Mouse (Mus musculus) layer of hippocampus, adult 9-10 months (tissue): ENCODE measurements around the gene Ttll5.

Source experiments
- DNase-seq: peaks from one replicate; pipeline ENCODE4 v3.0.0; 2022; ENCODE audit warnings: low spot score

Gene Ttll5

GRCm38 (mm10) chr12:85969571-85969970 is 145.1 kb downstream of the Ttll5 start:
- DNase-seq = no peak

GRCm38 (mm10) chr12:85970191-85970590 is 145.7 kb downstream of the Ttll5 start:
- no peak for DNase-seq

DNA sequence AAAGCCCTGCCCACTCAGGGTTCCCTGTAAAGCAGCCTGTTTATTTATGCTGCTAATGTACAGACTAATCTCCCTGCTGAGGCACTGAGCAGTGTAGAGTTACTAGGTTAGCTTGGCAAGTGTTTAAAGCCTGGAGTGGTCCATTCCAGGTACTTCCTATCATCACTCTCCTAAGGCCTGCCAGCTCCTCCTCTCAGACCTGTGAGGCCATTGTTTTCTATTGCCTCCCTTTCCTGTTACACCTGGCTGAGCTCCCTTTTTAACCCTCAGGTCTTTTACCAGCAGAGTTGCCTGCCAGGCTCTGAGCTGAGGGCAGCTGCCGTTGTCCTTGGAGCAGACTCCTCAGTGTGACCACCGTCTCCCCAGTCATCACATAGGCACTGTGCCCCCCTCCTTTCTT is 146.3 kb downstream of the Ttll5 start:
- DNase-seq = no peak

- no peak for DNase-seq
These were observed 147.2 kb downstream of the Ttll5 start for GRCm38 (mm10) chr12:85971655-85972054.

DNA sequence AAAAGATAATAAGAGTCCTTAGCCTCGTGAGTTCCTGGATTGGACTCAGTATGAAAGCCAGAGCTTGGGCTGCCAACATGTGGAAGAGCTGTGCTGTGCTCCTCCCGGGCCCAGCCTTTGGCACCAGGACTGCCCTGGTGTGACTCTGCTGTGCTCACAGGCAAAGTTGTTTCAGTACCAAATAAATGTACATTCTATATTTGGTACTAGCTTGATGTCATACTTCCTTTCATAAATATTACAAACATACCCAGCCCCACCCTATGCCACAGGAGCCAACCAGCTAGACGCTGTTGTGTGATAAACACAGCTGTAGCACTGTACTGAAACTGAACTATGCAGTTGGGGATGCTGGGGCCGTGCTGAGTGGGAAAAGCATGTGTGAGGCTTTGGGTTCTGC is 149.1 kb downstream of the Ttll5 start:
- DNase-seq = no peak

DNA sequence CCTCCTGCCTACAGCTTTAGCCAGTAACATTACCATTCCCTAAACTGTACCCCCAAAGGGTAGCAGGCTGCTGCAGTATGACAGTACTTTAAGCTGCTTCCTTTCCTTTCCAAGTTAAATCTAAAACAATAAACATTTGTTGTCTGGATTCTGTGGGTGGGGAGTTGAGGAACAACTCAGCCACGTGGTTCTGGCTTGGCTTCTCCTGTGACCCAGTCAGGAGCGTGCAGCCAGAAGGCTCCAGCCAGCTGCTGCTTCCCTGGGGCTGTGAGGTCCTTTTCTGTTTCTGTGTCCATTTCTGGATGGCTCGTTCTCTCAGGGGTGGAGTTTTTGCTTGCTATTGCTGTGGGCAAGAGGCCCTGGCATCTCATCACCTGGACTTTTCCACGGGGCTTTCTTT is 149.6 kb downstream of the Ttll5 start:
- DNase-seq = no peak

- no peak for DNase-seq
These were observed 155.5 kb downstream of the Ttll5 start for GRCm38 (mm10) chr12:85979996-85980395.

GRCm38 (mm10) chr12:85985524-85985923 is 161.1 kb downstream of the Ttll5 start:
- no peak for DNase-seq

- DNase-seq = no peak
These were observed 161.6 kb downstream of the Ttll5 start for GRCm38 (mm10) chr12:85986024-85986423.

- DNase-seq = no peak
These were observed 162.3 kb downstream of the Ttll5 start for GRCm38 (mm10) chr12:85986540-85987443.

DNA sequence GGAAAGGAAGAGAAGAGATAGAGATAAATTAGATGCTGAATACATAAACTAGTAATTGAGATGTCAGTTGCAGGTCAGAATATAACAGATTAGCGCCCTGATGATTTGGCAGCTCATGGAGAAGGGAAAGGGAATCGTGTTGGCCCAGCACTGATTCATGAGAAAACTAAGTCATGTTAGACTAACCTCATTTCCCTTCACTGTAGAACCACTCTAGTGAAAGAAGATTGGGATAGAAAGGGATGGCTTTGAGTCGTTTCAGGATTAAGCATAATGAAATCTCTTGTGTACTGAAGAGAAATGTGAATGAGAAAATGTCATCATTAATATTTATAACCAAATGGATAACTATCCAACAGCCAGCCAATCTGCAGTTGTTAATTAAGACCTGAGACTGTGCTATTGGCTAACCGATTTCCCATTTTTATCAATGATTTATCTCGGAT is 163.0 kb downstream of the Ttll5 start:
- DNase-seq = no peak

GRCm38 (mm10) chr12:85988121-85988520 is 163.7 kb downstream of the Ttll5 start:
- DNase-seq = no peak

- no peak for DNase-seq
These were observed 164.4 kb downstream of the Ttll5 start for GRCm38 (mm10) chr12:85988818-85989377.

- DNase-seq = no peak
These were observed 167.8 kb downstream of the Ttll5 start for GRCm38 (mm10) chr12:85992013-85992837.

DNA sequence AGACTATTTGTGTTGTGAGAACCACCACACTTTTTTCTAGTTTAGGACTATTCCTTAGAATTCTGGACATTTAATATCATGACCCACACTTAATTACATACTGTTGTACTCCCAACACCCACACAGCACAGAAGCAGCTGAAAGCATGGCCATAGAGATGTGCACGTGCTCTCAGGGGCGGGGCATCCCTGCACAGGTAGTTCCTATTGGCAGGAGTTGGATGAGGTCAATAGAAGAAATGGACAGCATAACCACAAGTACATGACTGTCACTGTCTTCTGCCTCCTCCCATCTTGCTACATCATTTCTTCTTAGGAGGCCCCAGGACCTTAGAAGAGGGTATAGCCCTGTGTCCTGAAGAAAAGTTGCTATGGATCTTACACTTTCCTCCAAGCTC is 168.4 kb downstream of the Ttll5 start:
- DNase-seq = no peak

DNA sequence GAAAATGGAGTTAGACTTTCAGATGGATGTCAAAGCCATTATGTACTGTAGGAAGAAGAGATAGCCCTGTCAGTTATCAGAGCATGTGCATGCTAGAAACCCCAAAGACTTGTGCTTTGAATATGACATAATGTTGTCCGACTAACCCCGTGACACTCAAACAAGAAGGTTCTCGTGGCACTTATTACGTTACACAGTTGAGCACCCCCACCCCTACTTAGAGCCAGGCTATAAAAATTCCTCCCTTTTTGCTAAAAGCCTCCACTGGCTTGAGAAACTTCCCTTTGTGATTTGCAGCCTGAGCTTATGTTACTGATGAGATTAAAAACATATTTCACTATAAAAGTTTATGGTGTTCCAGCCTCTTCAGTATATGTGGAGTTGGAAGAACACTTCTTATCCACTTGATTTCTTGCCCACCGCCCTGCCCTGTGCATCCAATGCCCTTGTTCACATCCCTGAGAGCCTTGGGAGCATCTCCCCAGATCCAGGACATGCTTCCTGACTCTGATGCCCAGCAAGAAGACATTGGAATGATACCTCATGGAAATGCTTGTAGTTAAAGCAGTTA is 169.4 kb downstream of the Ttll5 start:
- DNase-seq = no peak

DNA sequence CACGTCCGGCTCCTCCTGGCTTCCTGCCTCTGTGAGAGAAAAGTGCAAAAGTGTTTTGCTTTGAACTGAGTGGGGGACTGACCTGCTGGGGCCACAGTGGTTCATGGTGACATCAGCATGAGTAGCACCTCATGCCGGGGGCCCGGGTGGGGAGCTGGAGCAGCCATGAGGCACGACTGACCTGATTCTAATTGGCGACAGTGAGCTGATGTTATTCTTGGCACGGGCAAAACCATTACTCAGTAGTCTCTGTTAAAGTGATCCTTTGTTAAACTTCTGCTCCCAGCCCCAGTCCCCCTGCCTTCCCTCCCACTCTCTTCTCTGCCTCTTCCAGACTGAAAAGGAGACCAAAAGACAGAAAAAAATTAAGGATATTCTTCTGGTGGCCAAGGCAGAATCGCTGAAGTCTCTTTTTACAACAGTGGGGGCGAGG is 176.2 kb downstream of the Ttll5 start:
- DNase-seq = no peak

DNA sequence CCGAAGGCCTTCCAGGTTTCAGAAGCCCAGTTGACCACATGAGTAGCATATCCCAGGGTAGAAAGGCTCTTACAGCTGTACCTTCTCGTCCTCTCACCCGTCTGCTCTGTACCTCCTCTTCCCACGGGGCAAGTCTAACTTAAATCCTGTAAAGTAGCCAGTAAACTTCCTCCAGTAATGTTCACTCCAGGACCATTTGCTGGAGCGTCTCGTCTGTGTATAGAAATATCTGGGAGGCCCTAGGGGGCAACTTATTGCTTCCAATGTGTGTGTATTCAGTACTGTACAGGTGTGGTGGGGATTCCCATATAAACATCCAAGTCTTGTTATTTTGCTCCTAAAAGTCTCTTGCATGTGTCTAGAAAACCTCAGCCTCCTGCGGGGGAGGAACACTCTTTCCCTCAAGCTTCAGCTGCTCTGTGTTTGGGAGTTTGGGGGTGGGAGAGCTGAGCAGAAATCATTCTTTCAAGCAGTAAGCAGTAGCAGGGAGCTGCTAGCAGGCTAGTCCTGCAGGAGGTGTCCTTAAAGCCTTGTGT is 176.7 kb downstream of the Ttll5 start:
- no peak for DNase-seq

GRCm38 (mm10) chr12:86004627-86005026 is 180.2 kb downstream of the Ttll5 start:
- no peak for DNase-seq

- DNase-seq = no peak
These were observed 182.9 kb downstream of the Ttll5 start for GRCm38 (mm10) chr12:86007377-86007776.

DNA sequence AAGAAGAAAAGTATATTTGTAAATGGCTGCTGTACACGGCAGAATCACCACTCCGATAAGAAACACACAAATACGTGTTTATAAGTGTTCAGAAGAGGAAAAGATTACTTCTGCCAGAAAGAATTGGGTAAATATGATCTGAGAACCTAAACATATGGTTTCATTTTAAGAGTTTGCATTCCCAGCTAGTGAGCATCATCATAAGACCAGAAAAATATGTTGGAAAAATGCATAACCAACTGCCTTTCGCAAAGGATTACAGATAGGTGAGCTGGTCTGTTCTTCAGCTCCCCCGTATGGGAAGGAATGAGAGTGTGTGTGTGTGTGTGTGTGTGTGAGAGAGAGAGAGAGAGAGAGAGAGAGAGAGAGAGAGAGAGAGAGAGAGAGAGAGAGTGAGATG is 186.2 kb downstream of the Ttll5 start:
- DNase-seq = no peak

DNA sequence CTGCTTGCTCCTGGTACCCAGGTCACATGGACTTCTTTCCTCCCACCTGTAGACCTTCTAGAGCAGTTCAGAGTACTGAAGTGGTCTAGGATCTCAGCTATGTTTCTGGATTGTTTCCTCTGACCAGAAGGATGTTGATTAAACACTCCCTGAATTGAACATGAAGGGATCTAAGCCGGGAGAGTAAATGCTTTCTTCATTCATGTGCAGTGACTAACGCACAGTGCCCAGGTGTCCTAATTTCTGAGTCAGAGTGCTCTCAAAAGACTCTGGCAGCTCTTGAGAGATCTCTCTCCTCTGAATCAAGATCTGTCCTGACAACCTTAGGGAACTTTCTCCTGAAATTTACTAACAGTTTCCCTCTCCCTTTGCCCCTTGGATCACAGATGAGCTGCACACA is 187.7 kb downstream of the Ttll5 start:
- no peak for DNase-seq
